Mouse (Mus musculus) liver, embryonic 11.5 days (tissue): Measurements from ENCODE around the gene As3mt. TPM values are rescaled to one million over a fixed set of nuclear protein-coding genes. Genes with fewer than 3 reads are reported as not detected.

ENCODE experiments used
- ATAC-seq: fragments of 200-750 bp; cut with Nextera tagmentation; replicated peaks from 2 replicates; pipeline ENCODE4 v1.8.0; 2017; ENCODE audit warnings: moderate number of reproducible peaks, mild to moderate bottlenecking, moderate TSS enrichment, moderate library complexity; ENCODE audit not compliant: low FRiP score
- DNase-seq: peaks from one replicate; pipeline ENCODE4 v3.0.0-alpha.2; 2017; ENCODE audit warnings: low spot score
- H3K27ac ChIP-seq: fragments of 300-500 bp; sonication (generic); 2 replicates; pipeline ENCODE4 v1.5.1; 2014; ENCODE audit warnings: mild to moderate bottlenecking, low read depth, low read length, control low read depth
- H3K27me3 ChIP-seq: fragments of 300-500 bp; sonication (generic); replicated peaks from 2 replicates; pipeline ENCODE4 v1.6.1; 2014; ENCODE audit warnings: low read length, mixed read lengths; ENCODE audit not compliant: control insufficient read depth, insufficient read depth
- H3K36me3 ChIP-seq: fragments of 300-500 bp; sonication (generic); 2 replicates; pipeline ENCODE4 v1.6.1; 2014; ENCODE audit warnings: mild to moderate bottlenecking, low read length, moderate library complexity, mixed read lengths; ENCODE audit not compliant: control insufficient read depth, insufficient read depth
- H3K4me1 ChIP-seq: fragments of 300-500 bp; sonication (generic); replicated peaks from 2 replicates; pipeline ENCODE4 v1.6.1; 2014; ENCODE audit warnings: low read length, mixed read lengths; ENCODE audit not compliant: control insufficient read depth, insufficient read depth
- H3K4me2 ChIP-seq: fragments of 300-500 bp; sonication (generic); 2 replicates; pipeline ENCODE4 v1.6.1; 2014; ENCODE audit warnings: mild to moderate bottlenecking, control low read depth, moderate library complexity
- H3K4me3 ChIP-seq: fragments of 300-500 bp; sonication (generic); 2 replicates; pipeline ENCODE4 v1.5.1; 2014; ENCODE audit warnings: low read depth, low read length, control low read depth
- H3K9ac ChIP-seq: fragments of 300-500 bp; sonication (generic); 2 replicates; pipeline ENCODE4 v1.6.1; 2014; ENCODE audit warnings: low read depth, low read length, control low read depth
- H3K9me3 ChIP-seq: fragments of 300-500 bp; sonication (generic); 2 replicates; pipeline ENCODE4 v1.6.1; 2016; ENCODE audit warnings: low read length, inconsistent platforms, mixed read lengths; ENCODE audit not compliant: control insufficient read depth
- WGBS: fragments of 180-500 bp; shearing (Covaris S2); extraction: QIAGEN DNeasy Blood & Tissue Kit; methylation state at CpG from one replicate; pipeline ENCODE4 v1.1.7; 2014; 5-methylcytosine and 5-hydroxymethylcytosine counted together
- polyA plus RNA-seq: library from polyadenylated mRNA; unstranded; fragments of >200 nt; fragmentation: Nextera tagmentation; extraction: Ambion mirVana; gene quantifications from 2 replicates; pipeline ENCODE4 v1.2.1, GENCODE M21; 2014

Gene As3mt
- polyA plus RNA-seq, 1 experiment from 2014 or later = 26.0 TPM

- DNase-seq (no peak), ATAC-seq (no peak)
- Histone ChIP-seq H3K4me1 (peaks cover 21% of the 10 kb centered on the region), H3K9ac (no peak overlapping the region), H3K27me3 (no peaks in the 10 kb centered on the region), H3K4me3 (no peak overlapping the region), H3K36me3 (no peaks in the 10 kb centered on the region), H3K27ac (no peak overlapping the region), H3K4me2 (no peak overlapping the region), H3K9me3 (no peaks in the 10 kb centered on the region)
- WGBS = 78% methylated on average over 4 of the region's 4 CpGs
Measured at GRCm38 (mm10) chr19:46710614-46711013, 3.4 kb downstream of the As3mt start.

DNA sequence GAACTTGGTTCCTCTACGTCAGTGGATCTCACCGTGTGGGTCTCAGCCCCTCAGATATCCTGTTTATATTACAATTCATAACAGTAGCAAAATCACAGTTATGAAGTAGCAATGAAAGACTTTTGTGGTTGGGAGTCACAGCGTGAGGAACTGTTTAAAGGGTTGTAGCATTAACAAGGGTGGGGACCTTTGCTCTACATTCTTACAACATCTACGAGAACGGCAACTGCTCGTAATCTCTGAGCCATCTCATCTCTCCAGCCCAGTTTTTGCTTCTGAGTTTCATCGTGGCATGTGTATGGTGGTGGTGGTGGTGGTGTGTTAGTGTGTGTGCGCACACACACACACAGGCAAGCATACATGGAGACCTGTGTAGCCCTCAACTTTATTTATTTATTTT lies 7.0 kb downstream of the As3mt start:
- H3K4me2 ChIP-seq = no peak overlapping the region
- no peaks in the 10 kb centered on the region for H3K27me3 ChIP-seq
- no peak overlapping the region for H3K4me3 ChIP-seq
- WGBS = 86% methylated on average over 8 of the region's 8 CpGs
- no peaks in the 10 kb centered on the region; the same call in 1 of the 2 replicates for H3K4me1 ChIP-seq
- no peak overlapping the region for H3K27ac ChIP-seq
- H3K9me3 ChIP-seq = no peaks in the 10 kb centered on the region
- H3K36me3 ChIP-seq = no peaks in the 10 kb centered on the region
- no peak overlapping the region for H3K9ac ChIP-seq
- DNase-seq = no peak
- no peak for ATAC-seq

GRCm38 (mm10) chr19:46715016-46715415 lies 7.8 kb downstream of the As3mt start:
- no peaks in the 10 kb centered on the region for H3K36me3 ChIP-seq
- no peaks in the 10 kb centered on the region; the same call in 1 of the 2 replicates for H3K4me1 ChIP-seq
- ATAC-seq (no peak), DNase-seq (no peak)
- no peak overlapping the region for H3K27ac ChIP-seq
- WGBS = 85% methylated on average over 8 of the region's 8 CpGs
- H3K9ac ChIP-seq = no peak overlapping the region
- no peak overlapping the region for H3K4me2 ChIP-seq
- no peak overlapping the region for H3K4me3 ChIP-seq
- no peaks in the 10 kb centered on the region for H3K9me3 ChIP-seq
- no peaks in the 10 kb centered on the region for H3K27me3 ChIP-seq

DNA sequence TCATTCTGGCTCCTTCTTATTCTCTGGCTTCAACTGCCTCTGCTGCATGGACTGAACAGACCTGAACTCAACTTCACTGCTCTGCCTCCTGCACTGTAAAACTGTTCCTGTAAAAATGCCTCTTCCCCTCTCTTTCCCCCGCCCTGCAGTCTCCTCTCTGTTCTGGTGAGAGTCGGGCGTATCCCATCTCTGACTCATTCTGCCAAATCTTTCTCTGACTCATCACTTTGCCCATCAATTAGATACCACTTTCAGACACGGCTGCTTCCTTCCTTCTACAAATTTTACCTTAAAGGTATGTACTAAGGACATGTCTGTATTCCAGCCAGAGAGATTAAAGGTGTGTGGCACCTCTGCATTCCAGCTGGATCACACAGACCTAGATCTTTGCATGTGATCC lies 10.9 kb downstream of the As3mt start:
- ATAC-seq (no peak), DNase-seq (no peak)
- no peak overlapping the region for H3K9ac ChIP-seq
- 74% methylated on average over 4 of the region's 4 CpGs for WGBS
- no peak overlapping the region for H3K27ac ChIP-seq
- H3K9me3 ChIP-seq = no peaks in the 10 kb centered on the region
- H3K36me3 ChIP-seq = no peaks in the 10 kb centered on the region
- H3K4me1 ChIP-seq = no peaks in the 10 kb centered on the region
- H3K4me2 ChIP-seq = no peak overlapping the region
- H3K4me3 ChIP-seq = no peak overlapping the region
- no peaks in the 10 kb centered on the region for H3K27me3 ChIP-seq

- peaks cover 5% of the 10 kb centered on the region; the same call in 1 of the 2 replicates for H3K36me3 ChIP-seq
- 72% methylated on average over 11 of the region's 11 CpGs for WGBS
Measured at GRCm38 (mm10) chr19:46724411-46724810, 17.2 kb downstream of the As3mt start.

DNA sequence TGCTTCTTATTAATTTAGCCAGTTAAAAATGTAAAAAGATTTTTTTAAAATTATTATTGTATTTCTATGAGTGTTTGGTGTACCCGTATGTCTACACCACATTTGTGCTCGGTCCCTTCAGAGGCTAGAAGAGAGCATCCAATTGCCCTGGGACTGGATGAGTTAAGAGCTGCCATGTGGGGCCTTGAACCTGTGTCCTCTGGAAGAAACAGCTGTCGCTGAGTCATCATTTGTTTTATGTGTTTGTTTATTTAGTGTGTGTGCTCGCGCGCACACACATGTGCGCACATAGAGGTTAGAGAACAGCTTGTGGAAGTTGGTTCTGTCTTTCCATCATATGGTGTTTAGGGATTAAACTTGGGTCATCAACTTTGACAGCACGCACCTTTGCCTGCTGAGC lies 18.9 kb downstream of the As3mt start:
- Histone ChIP-seq H3K9ac (no peak overlapping the region), H3K27me3 (no peaks in the 10 kb centered on the region), H3K4me1 (peaks cover 16% of the 10 kb centered on the region), H3K4me3 (no peak overlapping the region), H3K4me2 (no peak overlapping the region), H3K36me3 (peaks cover 5% of the 10 kb centered on the region; the same call in 1 of the 2 replicates), H3K27ac (no peak overlapping the region), H3K9me3 (no peaks in the 10 kb centered on the region)
- no peak for DNase-seq
- WGBS = 91% methylated on average over 8 of the region's 8 CpGs
- no peak for ATAC-seq

More at GRCm38 (mm10) chr19:46724411-46724810, 17.2 kb downstream of the As3mt start:
- H3K4me3 ChIP-seq = no peak overlapping the region
- no peak overlapping the region for H3K9ac ChIP-seq
- no peak for DNase-seq
- no peak overlapping the region for H3K4me2 ChIP-seq
- H3K27me3 ChIP-seq = no peaks in the 10 kb centered on the region
- ATAC-seq = no peak
- H3K9me3 ChIP-seq = no peaks in the 10 kb centered on the region
- peaks cover 16% of the 10 kb centered on the region for H3K4me1 ChIP-seq
- no peak overlapping the region for H3K27ac ChIP-seq

- H3K4me2 ChIP-seq = 0 out of 2 replicates have a peak overlapping the region, but pooled peaks have one; percentile 23
- H3K27ac ChIP-seq = no peak overlapping the region
- no peaks in the 10 kb centered on the region for H3K9me3 ChIP-seq
- peaks cover 16% of the 10 kb centered on the region for H3K4me1 ChIP-seq
- DNase-seq (no peak), ATAC-seq (peak; percentile 58)
- peaks cover 5% of the 10 kb centered on the region; the same call in 1 of the 2 replicates for H3K36me3 ChIP-seq
- no peak overlapping the region for H3K4me3 ChIP-seq
- no peaks in the 10 kb centered on the region for H3K27me3 ChIP-seq
- 51% methylated on average over 8 of the region's 8 CpGs for WGBS
- no peak overlapping the region for H3K9ac ChIP-seq
Measured at GRCm38 (mm10) chr19:46727140-46727736, 20.0 kb downstream of the As3mt start.

DNA sequence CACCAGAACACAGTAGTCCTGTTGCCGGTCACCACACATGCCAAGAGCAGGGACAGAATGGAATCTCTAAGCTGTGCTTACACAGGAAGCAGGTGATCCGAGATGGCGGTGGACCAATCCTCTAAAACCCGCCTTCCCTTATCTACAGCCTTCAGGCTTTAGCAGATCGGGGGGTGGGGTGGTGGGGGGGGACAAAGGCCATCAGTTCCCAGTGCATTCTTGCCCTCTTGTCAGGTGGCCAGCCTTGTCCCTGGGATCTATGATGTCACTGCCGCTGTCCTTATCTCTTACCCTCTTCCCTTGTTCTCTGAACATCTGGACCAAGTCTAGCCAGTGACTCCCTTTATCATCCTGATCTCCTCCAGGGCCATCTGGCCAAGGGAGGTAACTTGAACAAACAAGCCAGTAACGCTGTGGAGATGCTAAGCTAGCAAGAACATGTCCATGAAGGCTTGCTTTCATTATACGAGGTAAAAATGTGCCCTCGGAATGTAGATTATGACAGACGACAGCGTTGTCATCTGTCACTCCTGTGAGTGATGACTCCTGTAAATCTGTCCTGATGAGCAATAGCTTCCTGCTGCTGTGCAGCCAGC lies 20.8 kb downstream of the As3mt start:
- Histone ChIP-seq H3K27me3 (no peaks in the 10 kb centered on the region), H3K9ac (no peak overlapping the region), H3K27ac (no peak overlapping the region), H3K4me2 (peak overlapping the region; percentile 42), H3K36me3 (peaks cover 5% of the 10 kb centered on the region; the same call in 1 of the 2 replicates), H3K9me3 (no peaks in the 10 kb centered on the region), H3K4me1 (peaks cover 16% of the 10 kb centered on the region), H3K4me3 (no peak overlapping the region)
- WGBS = 17% methylated on average over 11 of the region's 11 CpGs
- DNase-seq (no peak), ATAC-seq (peak; percentile 82)

GRCm38 (mm10) chr19:46728909-46729308 lies 21.7 kb downstream of the As3mt start:
- H3K9ac ChIP-seq = no peak overlapping the region
- no peak overlapping the region for H3K4me3 ChIP-seq
- H3K4me1 ChIP-seq = peaks cover 16% of the 10 kb centered on the region
- H3K27ac ChIP-seq = no peak overlapping the region
- WGBS = 60% methylated on average over 3 of the region's 3 CpGs
- peaks cover 5% of the 10 kb centered on the region; the same call in 1 of the 2 replicates for H3K36me3 ChIP-seq
- no peak overlapping the region for H3K4me2 ChIP-seq
- H3K27me3 ChIP-seq = no peaks in the 10 kb centered on the region
- no peaks in the 10 kb centered on the region for H3K9me3 ChIP-seq
- DNase-seq (no peak), ATAC-seq (no peak)
